Mouse (Mus musculus) frontal cortex, postnatal 36 days (tissue): ENCODE measurements around the gene Ulk4.

ENCODE experiments used
- DNase-seq, 2 experiments: peaks; one replicate each; pipeline ENCODE4 v3.0.0; 2022; ENCODE audit warnings: low spot score in 2 of 2

Ulk4 gene

GRCm38 (mm10) chr9:121192601-121193370 lies 84.2 kb downstream of the Ulk4 start:
- no peak for DNase-seq

DNA sequence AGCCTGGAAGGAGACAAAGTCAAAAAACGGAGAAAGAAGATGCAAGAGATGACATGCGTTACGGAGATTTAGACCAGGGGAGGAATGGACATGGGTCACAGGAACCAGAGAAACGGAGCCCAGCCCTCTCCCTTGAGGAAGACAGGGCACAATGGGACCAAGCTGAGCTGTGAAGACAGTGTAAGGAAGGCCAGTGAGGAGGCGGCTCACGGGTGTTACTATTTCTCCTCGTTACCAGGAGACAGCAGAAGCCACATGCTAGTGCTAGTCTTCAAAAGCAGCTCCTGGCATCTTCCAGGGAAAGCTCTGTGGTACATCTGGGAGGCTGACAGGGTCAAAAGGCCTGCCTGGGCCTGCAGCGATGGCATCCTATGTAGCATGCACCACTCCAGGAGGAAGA lies 89.2 kb downstream of the Ulk4 start:
- peak; percentile 4 to 52 for DNase-seq

GRCm38 (mm10) chr9:121185796-121186195 lies 91.2 kb downstream of the Ulk4 start:
- DNase-seq = no peak

DNA sequence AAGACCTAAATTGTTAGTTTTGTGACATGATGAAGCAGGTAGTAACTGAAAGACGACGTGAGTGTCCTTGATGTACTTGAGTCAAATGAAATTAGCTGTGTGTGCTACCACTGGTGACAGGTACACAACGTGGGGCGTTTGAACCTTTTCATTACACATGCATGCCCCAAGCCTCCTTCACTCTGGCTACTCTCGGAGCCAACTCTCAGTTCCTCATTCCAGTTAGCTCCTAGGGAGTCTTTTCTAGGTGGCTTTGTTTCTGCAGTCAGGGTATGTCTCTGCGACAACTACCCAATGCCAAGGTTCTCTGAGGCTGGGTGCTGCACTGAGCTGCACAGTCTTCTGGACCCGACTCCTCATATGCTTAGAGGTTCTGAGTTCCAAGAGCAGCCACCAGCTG lies 100.6 kb downstream of the Ulk4 start:
- no peak for DNase-seq

- DNase-seq = no peak
Measured at GRCm38 (mm10) chr9:121175201-121175600, 101.8 kb downstream of the Ulk4 start.

- DNase-seq = no peak
Measured at GRCm38 (mm10) chr9:121172123-121172522, 104.9 kb downstream of the Ulk4 start.

GRCm38 (mm10) chr9:121171609-121172008 lies 105.4 kb downstream of the Ulk4 start:
- no peak for DNase-seq

DNA sequence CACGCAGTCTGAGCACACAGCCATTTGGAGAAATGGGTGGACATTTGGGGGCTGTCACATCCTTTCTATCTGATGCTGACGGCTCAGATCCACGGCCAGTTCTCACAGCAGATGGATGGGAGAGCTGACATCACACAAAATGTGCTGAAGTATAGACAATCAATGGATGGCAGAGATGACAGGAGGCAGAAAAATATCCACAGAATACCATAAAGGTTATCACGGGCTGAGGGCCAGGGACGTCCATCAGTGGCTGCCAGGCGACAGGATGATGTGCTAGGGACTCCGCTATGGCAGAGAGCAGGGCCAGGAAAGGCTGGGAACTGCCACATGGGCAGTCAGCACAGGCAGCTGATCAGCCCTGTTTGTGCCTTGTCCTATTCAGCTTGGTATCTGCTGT lies 112.4 kb downstream of the Ulk4 start:
- DNase-seq = no peak

DNA sequence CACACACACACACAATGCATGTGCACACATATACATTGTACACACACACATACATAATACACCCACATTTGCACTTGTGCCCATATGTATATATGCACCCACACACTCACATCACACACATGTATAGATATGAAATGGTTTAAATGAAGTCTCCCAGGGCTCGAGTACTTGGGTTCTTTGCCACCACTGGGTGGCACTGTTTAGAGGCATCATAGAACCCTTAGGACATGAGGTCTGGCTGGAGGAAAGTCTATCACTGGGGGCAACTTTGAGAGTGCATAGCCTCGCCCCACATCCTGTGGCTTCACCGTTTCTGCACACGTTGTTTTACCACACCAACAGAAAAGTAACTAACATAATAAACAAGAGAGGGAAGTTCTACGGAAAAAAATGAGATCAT lies 114.2 kb downstream of the Ulk4 start:
- peak in 1 of 2 experiments; percentile 24 for DNase-seq

DNA sequence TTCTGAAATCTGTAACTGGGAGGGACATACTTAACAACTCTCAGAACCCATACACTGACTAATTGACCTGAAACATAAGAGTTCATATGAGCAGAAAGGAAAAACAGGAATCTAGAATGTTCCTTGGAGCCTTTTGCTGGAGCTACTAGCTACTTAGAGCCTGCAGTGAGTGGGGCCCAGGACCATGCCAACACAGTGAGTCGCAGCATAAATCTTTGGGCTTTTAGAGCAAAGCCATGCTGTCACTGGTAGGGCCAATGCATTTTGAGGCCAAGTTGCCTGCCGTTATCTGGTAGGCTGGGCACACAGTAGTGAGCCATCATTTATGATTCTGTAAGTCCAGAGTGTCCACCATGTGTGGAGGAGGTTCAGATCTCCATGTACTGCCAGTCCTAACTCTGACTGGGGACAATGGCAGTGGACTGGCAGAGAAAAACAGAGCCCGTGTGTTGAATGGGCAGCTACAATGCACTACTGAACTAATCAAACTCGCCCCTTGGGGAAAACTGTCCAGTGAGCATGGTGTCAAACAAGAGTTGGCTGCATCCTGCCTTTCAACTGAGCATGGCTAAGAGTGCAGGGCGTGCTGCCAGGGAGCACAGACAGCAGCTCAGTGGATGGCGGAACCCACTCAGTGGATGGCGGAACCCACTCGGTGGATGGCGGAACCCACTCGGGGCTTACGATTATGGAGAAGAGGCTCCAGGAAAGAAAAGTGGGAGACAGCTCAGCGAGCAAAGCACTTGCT lies 115.0 kb downstream of the Ulk4 start:
- no peak for DNase-seq

- DNase-seq = peak in 1 of 2 experiments; percentile 14
Measured at GRCm38 (mm10) chr9:121156253-121156831, 120.7 kb downstream of the Ulk4 start.

DNA sequence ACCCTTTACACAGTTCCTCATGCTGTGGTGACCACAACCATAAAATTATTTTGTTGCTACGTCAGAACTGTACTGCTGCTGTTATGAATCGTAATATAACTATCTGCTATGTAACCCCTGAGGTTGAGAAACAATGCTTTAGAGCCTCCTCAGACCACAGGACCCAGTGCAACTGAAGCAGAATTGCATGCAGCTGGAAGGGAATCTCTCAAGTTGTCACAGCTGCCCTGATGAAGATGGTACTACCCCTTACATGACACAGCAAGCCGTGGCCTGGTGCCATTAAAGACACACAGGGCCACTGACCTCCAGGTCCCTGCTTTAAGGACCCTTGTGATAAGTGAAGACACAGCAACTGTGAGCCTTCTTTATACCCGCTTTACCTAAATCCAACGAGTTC lies 123.7 kb downstream of the Ulk4 start:
- DNase-seq = no peak

GRCm38 (mm10) chr9:121148602-121149001 lies 128.4 kb downstream of the Ulk4 start:
- no peak for DNase-seq

GRCm38 (mm10) chr9:121143208-121143607 lies 133.8 kb downstream of the Ulk4 start:
- DNase-seq = no peak

DNA sequence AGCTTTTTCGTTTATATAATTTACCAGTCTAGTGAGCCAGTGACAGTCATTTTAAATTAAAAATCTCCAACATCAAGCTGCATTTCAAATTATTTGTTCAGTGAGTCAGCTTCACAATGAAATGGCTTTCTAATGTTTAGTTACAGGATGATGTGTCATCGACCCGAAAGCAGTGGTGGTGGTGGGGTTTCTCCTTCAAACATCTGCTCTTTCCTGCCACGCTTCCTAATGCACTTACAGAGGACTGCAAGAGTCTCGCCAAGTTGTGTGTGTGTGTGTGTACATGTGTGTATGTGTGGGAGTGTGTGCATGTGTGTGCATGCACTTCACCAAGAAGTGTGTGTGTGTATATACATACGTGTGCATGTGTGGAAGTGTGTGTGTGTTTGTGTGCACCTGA lies 144.4 kb downstream of the Ulk4 start:
- DNase-seq = no peak

DNA sequence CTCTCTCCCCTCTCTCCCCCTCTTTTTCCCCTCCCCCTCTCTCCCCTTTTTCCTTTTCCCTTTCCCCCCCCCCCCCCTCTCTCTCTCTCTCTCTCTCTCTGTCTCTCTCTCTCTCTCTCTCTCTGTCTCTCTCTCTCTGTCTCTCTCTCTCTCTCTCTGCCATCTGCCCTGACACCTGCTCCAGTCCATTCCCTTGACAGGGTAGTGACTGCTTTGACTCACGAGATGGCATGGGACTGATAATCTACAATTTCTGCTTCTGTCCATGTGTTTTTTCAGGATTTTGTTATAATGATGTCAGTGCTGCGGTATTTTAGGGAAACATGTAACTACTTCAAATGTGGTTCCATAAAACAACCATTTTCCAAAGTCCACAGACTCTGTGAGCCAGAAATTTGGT lies 147.5 kb downstream of the Ulk4 start:
- DNase-seq = no peak

DNA sequence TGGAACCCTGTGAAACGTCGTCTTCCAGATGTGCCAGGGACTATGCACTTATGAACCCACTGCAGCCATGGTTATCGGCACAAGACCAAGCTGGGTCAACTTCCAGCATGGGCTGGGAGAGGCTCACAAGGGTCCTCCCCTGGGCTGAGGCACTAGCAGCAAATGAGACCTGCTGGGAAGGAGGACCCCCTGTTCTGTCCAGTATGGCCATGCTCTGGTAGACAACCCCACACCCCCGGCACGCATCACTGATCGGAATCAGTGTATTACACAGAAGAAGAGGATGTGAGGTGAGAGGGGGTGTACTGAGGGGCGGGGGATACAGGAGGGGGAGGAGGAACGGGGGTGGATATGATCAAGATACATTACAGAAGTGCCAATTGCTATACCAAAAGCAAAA lies 148.1 kb downstream of the Ulk4 start:
- DNase-seq = no peak

DNA sequence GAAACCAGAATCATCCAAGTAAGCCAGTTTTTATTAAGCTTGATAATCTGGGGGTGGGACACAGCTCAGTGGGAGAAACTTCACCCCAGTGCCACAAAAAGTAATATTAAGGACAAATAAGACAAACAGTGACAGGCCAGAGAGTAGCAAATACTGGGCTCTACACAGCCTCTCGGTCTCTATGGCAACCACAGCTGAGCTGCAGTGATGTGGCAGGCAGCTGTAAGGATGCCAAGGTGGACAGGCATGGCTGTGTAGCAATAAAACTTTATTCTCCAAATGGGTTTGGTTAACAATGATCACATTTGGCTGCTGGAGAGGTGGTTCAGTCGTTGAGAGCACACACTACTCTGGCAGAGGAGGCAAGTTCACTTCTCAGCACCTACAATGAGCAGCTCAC lies 150.0 kb downstream of the Ulk4 start:
- peak in 1 of 2 experiments; percentile 12 for DNase-seq

- no peak for DNase-seq
Measured at GRCm38 (mm10) chr9:121124705-121125104, 152.3 kb downstream of the Ulk4 start.

- no peak for DNase-seq
Measured at GRCm38 (mm10) chr9:121122039-121122438, 155.0 kb downstream of the Ulk4 start.

DNA sequence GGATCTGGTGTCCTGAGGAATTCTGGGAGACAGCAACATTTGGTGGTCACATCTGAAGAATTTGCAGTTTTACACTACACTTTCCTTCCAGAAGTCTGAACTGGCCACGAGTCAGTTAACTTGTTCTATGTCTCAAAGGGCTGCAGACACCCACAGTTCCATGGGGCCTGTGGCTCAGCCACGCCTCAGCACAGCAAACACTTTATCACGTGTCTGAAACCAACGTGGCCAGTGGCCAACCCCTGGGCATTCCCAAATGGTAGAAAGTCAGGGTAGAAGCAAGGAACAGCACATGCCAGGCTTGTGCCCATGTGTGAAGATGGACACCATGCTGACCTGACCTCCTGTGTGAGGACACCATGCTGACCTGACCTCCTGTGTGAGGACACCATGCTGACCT lies 159.1 kb downstream of the Ulk4 start:
- no peak for DNase-seq

DNA sequence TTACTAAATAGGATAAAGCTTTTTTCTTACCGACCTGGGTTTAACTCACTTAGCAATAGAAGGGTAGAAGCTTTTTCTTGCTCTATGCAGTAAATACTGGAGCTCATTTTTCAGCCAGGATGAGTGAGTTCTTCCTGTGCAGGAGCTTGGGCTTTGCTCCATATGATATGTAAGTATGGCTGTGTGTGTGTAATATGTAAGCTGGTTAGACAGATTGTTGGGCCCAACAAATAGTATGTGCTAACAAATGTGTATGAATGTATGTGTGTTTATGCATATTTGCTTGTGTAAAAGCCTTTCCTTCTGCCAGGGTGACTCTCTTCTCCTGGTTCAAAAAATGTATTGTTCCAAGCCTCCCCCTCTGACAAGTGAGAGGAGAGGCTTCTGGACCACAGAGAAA lies 164.9 kb downstream of the Ulk4 start:
- no peak for DNase-seq

- DNase-seq = peak; percentile 70 to 71
Measured at GRCm38 (mm10) chr9:121108110-121108509, 168.9 kb downstream of the Ulk4 start.
